Mouse (Mus musculus): ENCODE results near the gene Mindy3.

- no peak for TF ChIP-seq POLR2A (IDR thresholded peaks at IDR 0.05; ENCODE audit: borderline replicate concordance, insufficient read depth, low read length)
- TF ChIP-seq CTCF (IDR thresholded peaks at IDR 0.05; ENCODE audit: borderline replicate concordance, insufficient read depth, low read depth, low read length): no peak
Observed at GRCm38 (mm10) chr2:12377024-12377423, 42.2 kb downstream of the Mindy3 start.
